Mouse (Mus musculus): ENCODE results near the gene Steap2.
"Not testable (repeated sequence)": the region's sequence is repeated elsewhere in the genome, so short reads cannot be mapped to it uniquely, and the experiment has no call there.

Gene Steap2

GRCm38 (mm10) chr5:5693956-5694653, at the start of gene Steap2:
Steap2 (minus strand) TSS chr5:5694578.
- DNase-seq = no peak

- DNase-seq = no peak
These were observed 40.1 kb upstream of the Steap2 start for GRCm38 (mm10) chr5:5734445-5734844.

- no peak for DNase-seq
These were observed 38.5 kb upstream of the Steap2 start for GRCm38 (mm10) chr5:5732858-5733257.

GRCm38 (mm10) chr5:5732208-5732607, 37.8 kb upstream of the Steap2 start:
- no peak for DNase-seq

- no peak for DNase-seq
These were observed 35.5 kb upstream of the Steap2 start for GRCm38 (mm10) chr5:5729904-5730303.

GRCm38 (mm10) chr5:5722217-5722616, 27.8 kb upstream of the Steap2 start:
- DNase-seq = no peak

- no peak for DNase-seq
These were observed 16.7 kb upstream of the Steap2 start for GRCm38 (mm10) chr5:5711032-5711431.

GRCm38 (mm10) chr5:5707341-5708278, 13.2 kb upstream of the Steap2 start:
- no peak for DNase-seq

GRCm38 (mm10) chr5:5705019-5705418, 10.6 kb upstream of the Steap2 start:
- no peak for DNase-seq

GRCm38 (mm10) chr5:5700386-5700785, 6.0 kb upstream of the Steap2 start:
- no peak for DNase-seq

- DNase-seq = no peak
These were observed 4.5 kb upstream of the Steap2 start for GRCm38 (mm10) chr5:5698830-5699229.

- DNase-seq = no peak
These were observed 1.1 kb upstream of the Steap2 start for GRCm38 (mm10) chr5:5695401-5695942.

GRCm38 (mm10) chr5:5693541-5693955, 830 bp downstream of the Steap2 start:
- DNase-seq = no peak

- DNase-seq = no peak
These were observed 2.1 kb downstream of the Steap2 start for GRCm38 (mm10) chr5:5692167-5692738.

GRCm38 (mm10) chr5:5688945-5689540, 5.3 kb downstream of the Steap2 start:
- DNase-seq = no peak

- no peak for DNase-seq
These were observed 6.2 kb downstream of the Steap2 start for GRCm38 (mm10) chr5:5688228-5688627.

- DNase-seq = no peak
These were observed 7.4 kb downstream of the Steap2 start for GRCm38 (mm10) chr5:5686973-5687372.

GRCm38 (mm10) chr5:5684946-5685345, 9.4 kb downstream of the Steap2 start:
- DNase-seq = not testable (repeated sequence)

- no peak for DNase-seq
These were observed 11.1 kb downstream of the Steap2 start for GRCm38 (mm10) chr5:5683292-5683691.

- no peak for DNase-seq
These were observed 14.9 kb downstream of the Steap2 start for GRCm38 (mm10) chr5:5679459-5679858.

- DNase-seq = no peak
These were observed 18.3 kb downstream of the Steap2 start for GRCm38 (mm10) chr5:5676082-5676481.

GRCm38 (mm10) chr5:5668920-5669319, 25.5 kb downstream of the Steap2 start:
- no peak for DNase-seq

Data from thymus, postnatal 36 days (tissue).